ENCODE assay signal across 15 mouse cellular contexts in the genomic region with DNA sequence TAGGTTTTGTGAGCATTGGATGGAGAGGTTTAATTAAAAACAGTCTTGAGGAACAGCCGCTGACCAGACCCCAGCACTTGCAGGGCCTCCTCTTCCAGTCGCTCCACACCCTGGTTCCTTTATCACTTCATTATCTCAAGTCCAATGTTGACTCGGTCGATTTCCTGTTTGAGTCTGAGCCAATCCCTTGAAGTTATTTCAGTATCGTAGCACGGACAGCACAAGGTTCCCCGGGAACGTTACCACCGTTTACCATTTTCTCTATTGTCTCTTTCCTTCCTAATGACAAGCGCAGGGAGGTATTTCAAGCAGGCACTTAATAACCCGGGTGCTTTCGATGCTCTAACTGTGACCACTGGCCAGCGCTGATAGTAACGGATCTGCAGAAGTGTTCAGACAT. TPM values are rescaled to one million over a fixed set of nuclear protein-coding genes. Genes with fewer than 3 reads are reported as not detected.
DNase-seq lines count a peak whose midpoint lies in the region; ATAC-seq and TF ChIP-seq lines count a peak whose summit lies in the region.
"Had no signal": no experiment of that assay in that cellular context is flagged by ENCODE, and none has a peak within 500 bp of the region (broad histone marks: within the 10 kb centered on the region; RNA-seq: fewer than 3 reads in every experiment).

No protein-coding gene starts in this region.

- TF ChIP-seq POLR2A in limb, embryonic 14.5 days (IDR thresholded peaks at IDR 0.05; ENCODE audit: borderline replicate concordance, extremely low read depth, insufficient read depth, insufficient read length), result no peak

- TF ChIP-seq CTCF in left cerebral cortex, adult 2 months (IDR thresholded peaks at IDR 0.05), result no peak

- H3K27me3 ChIP-seq in heart, embryonic 14.5 days (ENCODE audit: control insufficient read depth, insufficient read depth, low read length), result no peaks in the 10 kb centered on the region
- no peaks in the 10 kb centered on the region for H3K27me3 ChIP-seq in limb, embryonic 14.5 days (ENCODE audit: control insufficient read depth, insufficient read depth, low read length)
- H3K27me3 ChIP-seq: neural tube, embryonic 13.5 days had no signal

- peak overlapping the region; percentile 17 to 26; a peak in 3 of 4 replicates for H3K4me3 ChIP-seq in heart, embryonic 14.5 days (ENCODE audit: control insufficient read depth in 1 of 2, insufficient read depth in 1 of 2, low read depth in 1 of 2, low read length in 2 of 2)
- no peak overlapping the region for H3K4me3 ChIP-seq in limb, embryonic 14.5 days (replicated peaks; ENCODE audit: low read length)
- H3K4me3 ChIP-seq in left cerebral cortex, adult 2 months, result no peak overlapping the region
- H3K4me3 ChIP-seq: embryonic facial prominence, embryonic 13.5 days; neural tube, embryonic 13.5 days had no signal

- no peaks in the 10 kb centered on the region for H3K36me3 ChIP-seq in heart, embryonic 14.5 days (ENCODE audit: control insufficient read depth, insufficient read depth, low read length)
- H3K36me3 ChIP-seq in limb, embryonic 14.5 days (ENCODE audit: control insufficient read depth, insufficient read depth, low read length), result no peaks in the 10 kb centered on the region
- H3K36me3 ChIP-seq: embryonic facial prominence, embryonic 13.5 days; neural tube, embryonic 13.5 days had no signal

- intact Hi-C loops in left cerebral cortex, adult 2 months (cut with DNase I), result loop anchor here (5.0 kb wide), 1 partner anchor 180 kb away; no protein-coding TSS in a partner anchor

- H3K9ac ChIP-seq in heart, embryonic 14.5 days (ENCODE audit: low read length), result no peak overlapping the region
- H3K9ac ChIP-seq in limb, embryonic 14.5 days (ENCODE audit: low read depth, low read length, severe bottlenecking), result no peak overlapping the region
- H3K9ac ChIP-seq: embryonic facial prominence, embryonic 13.5 days; forebrain, postnatal 0 days; neural tube, embryonic 13.5 days had no signal

- no peaks in the 10 kb centered on the region for H3K9me3 ChIP-seq in heart, embryonic 14.5 days (ENCODE audit: control insufficient read depth, low read length)
- H3K9me3 ChIP-seq in limb, embryonic 14.5 days (ENCODE audit: control insufficient read depth, low read length), result no peaks in the 10 kb centered on the region
- H3K9me3 ChIP-seq: embryonic facial prominence, embryonic 13.5 days; neural tube, embryonic 13.5 days had no signal

- 4% methylated on average over 14 of the region's 14 CpGs for WGBS in heart, embryonic 14.5 days
- 29% methylated on average over 14 of the region's 14 CpGs for WGBS in limb, embryonic 14.5 days

- peak; percentile 15 for DNase-seq in embryo, embryonic 10 days (ENCODE audit: low spot score)
- DNase-seq in embryo, embryonic 11 days, result no peak
- DNase-seq in limb, embryonic 14.5 days (ENCODE audit: low spot score), result peak; percentile 5
- DNase-seq in lung, postnatal 14 days, result peak; percentile 61
- no peak for DNase-seq in urinary bladder, postnatal 36 days (ENCODE audit: low spot score in 2 of 2)
- DNase-seq in left cerebral cortex, adult 2 months (ENCODE audit: extremely low spot score in 1 of 2, low spot score in 2 of 2), result no peak
- no peak for DNase-seq in testis, postnatal 14 days (ENCODE audit: low spot score)
- DNase-seq: cerebellum, adult 9-11 months; forebrain, postnatal 0 days; kidney, postnatal 10 days; midbrain, embryonic 14.5 days; right cerebral cortex, adult 18-20 months had no signal

- ATAC-seq in heart, embryonic 14.5 days (ENCODE audit: insufficient number of reproducible peaks, insufficient read depth, low FRiP score, low read depth), result no peak
- no peak for ATAC-seq in limb, embryonic 14.5 days (ENCODE audit: low FRiP score, low read depth)
- ATAC-seq: forebrain, postnatal 0 days had no signal

- H3K4me1 ChIP-seq in heart, embryonic 14.5 days (ENCODE audit: control insufficient read depth in 2 of 2, insufficient read depth in 2 of 2, low read length in 2 of 2), result peaks cover 8 to 12% of the 10 kb centered on the region in 2 experiments
- 0 out of 2 replicates have a peak, but pooled peaks cover 3% of the 10 kb centered on the region for H3K4me1 ChIP-seq in limb, embryonic 14.5 days (ENCODE audit: control insufficient read depth, insufficient read depth, low read length)
- H3K4me1 ChIP-seq: embryonic facial prominence, embryonic 13.5 days; neural tube, embryonic 13.5 days had no signal

- H3K27ac ChIP-seq in heart, embryonic 14.5 days (replicated peaks in 1 of 2; ENCODE audit: control insufficient read depth in 1 of 2, insufficient read depth in 1 of 2, low read depth in 2 of 2, low read length in 2 of 2), result peak overlapping the region; percentile 29 to 50; a peak in 2 of 4 replicates
- no peak overlapping the region for H3K27ac ChIP-seq in limb, embryonic 14.5 days (replicated peaks; ENCODE audit: low read depth, low read length)
- no peak overlapping the region for H3K27ac ChIP-seq in left cerebral cortex, adult 2 months
- H3K27ac ChIP-seq: embryonic facial prominence, embryonic 13.5 days; neural tube, embryonic 13.5 days had no signal

- H3K4me2 ChIP-seq in heart, embryonic 14.5 days (ENCODE audit: low read length), result peak overlapping the region; percentile 67
- H3K4me2 ChIP-seq in limb, embryonic 14.5 days (replicated peaks; ENCODE audit: low read depth, low read length, severe bottlenecking), result 0 out of 2 replicates have a peak overlapping the region, but pooled peaks have one; percentile 8
- H3K4me2 ChIP-seq: embryonic facial prominence, embryonic 13.5 days; neural tube, embryonic 13.5 days had no signal

RNA-seq across cellular contexts. Expression of a gene that starts 40.8 kb away (rescaled TPM):
- 9.7 and 10.6 TPM in 2 replicates for polyA plus RNA-seq in heart, embryonic 14.5 days (2014; fragmentation: Nextera tagmentation; extraction: Ambion mirVana)
- polyA plus RNA-seq in limb, embryonic 14.5 days (2012; rRNA removed), result 20.6 and 26.0 TPM in 2 replicates
- polyA plus RNA-seq in limb, embryonic 14.5 days (2014; fragmentation: Nextera tagmentation; extraction: Ambion mirVana), result 32.8 and 38.0 TPM in 2 replicates
- 10 to 100 TPM; 61.5 to 63.3 TPM for total RNA-seq in left cerebral cortex, adult 2 months (2021)

Comparison
In these comparisons a context has a peak if more than half of its experiments do, and no peak if none do; other contexts are left out.
1. DNase-seq: peak in embryo, embryonic 10 days (single experiment), limb, embryonic 14.5 days (single experiment) and lung, postnatal 14 days (single experiment); none in embryo, embryonic 11 days (single experiment), urinary bladder, postnatal 36 days (0 of 2), left cerebral cortex, adult 2 months (0 of 2) and testis, postnatal 14 days (single experiment).
2. H3K27ac ChIP-seq: peak in heart, embryonic 14.5 days (2 of 2); none in limb, embryonic 14.5 days (single experiment) and left cerebral cortex, adult 2 months (single experiment).
3. H3K4me3 ChIP-seq: peak in heart, embryonic 14.5 days (2 of 2); none in limb, embryonic 14.5 days (single experiment) and left cerebral cortex, adult 2 months (single experiment).